Mouse (Mus musculus) CH12.LX (cell line): ENCODE data around the gene Nol6.

Experiments used
- CHD2 ChIP-seq: IDR thresholded peaks from 2 replicates; pipeline ENCODE4 v1.6.1; 2011; ENCODE audit warnings: low read length, improper control_type of control experiment
- CTCF ChIP-seq, 2 experiments: IDR thresholded peaks in 1 of 2; conservative IDR thresholded peaks in 1 of 2; 2 replicates each; pipeline ENCODE4 v1.5.1; 2011 to 2012; ENCODE audit warnings: low read depth in 2 of 2, low read length in 2 of 2, improper control_type of control experiment in 1 of 2, inconsistent platforms in 1 of 2, mild to moderate bottlenecking in 1 of 2, moderate library complexity in 1 of 2
- E2F4 ChIP-seq: IDR thresholded peaks from 2 replicates; pipeline ENCODE4 v1.6.1; 2011; ENCODE audit warnings: low read depth, low read length, improper control_type of control experiment; ENCODE audit not compliant: insufficient replicate concordance
- ELF1 ChIP-seq: IDR thresholded peaks from 2 replicates; pipeline ENCODE4 v1.6.1; 2014; ENCODE audit warnings: low read depth, mild to moderate bottlenecking, inconsistent platforms, low read length, improper control_type of control experiment
- IRF4 ChIP-seq: IDR thresholded peaks from 2 replicates; pipeline ENCODE4 v1.6.1; 2014; ENCODE audit warnings: low read depth, mild to moderate bottlenecking, inconsistent platforms, low read length, improper control_type of control experiment
- JUN ChIP-seq: IDR thresholded peaks from 2 replicates; pipeline ENCODE4 v1.6.1; 2011; ENCODE audit warnings: low read depth, mild to moderate bottlenecking, low read length, improper control_type of control experiment, moderate library complexity; ENCODE audit not compliant: insufficient read depth
- MAZ ChIP-seq: IDR thresholded peaks from 2 replicates; pipeline ENCODE4 v1.6.1; 2012; ENCODE audit warnings: low read depth, mild to moderate bottlenecking, inconsistent platforms, low read length, improper control_type of control experiment, moderate library complexity
- NRF1 ChIP-seq: IDR thresholded peaks from 2 replicates; pipeline ENCODE4 v1.6.1; 2014; ENCODE audit warnings: low read depth, mild to moderate bottlenecking, inconsistent platforms, low read length, improper control_type of control experiment, moderate library complexity
- POLR2A ChIP-seq: IDR thresholded peaks from 2 replicates; pipeline ENCODE4 v1.6.1; 2011; ENCODE audit warnings: low read depth, mild to moderate bottlenecking, improper control_type of control experiment, low read length

- TF ChIP-seq POLR2A, result no peak
- TF ChIP-seq NRF1, result no peak
- TF ChIP-seq CTCF (conservative IDR thresholded peaks at IDR 0.05 in 1 of 2, IDR thresholded peaks at IDR 0.05 in 1 of 2; ENCODE audit: low read depth in 2 of 2, low read length in 2 of 2), result no peak
- no peak for TF ChIP-seq JUN
- no peak for TF ChIP-seq MAZ
- TF ChIP-seq CHD2, result no peak
- TF ChIP-seq IRF4, result no peak
- no peak for TF ChIP-seq ELF1
- no peak for TF ChIP-seq E2F4
These were observed 37.3 kb downstream of the Nol6 start for GRCm38 (mm10) chr4:41086947-41087346.
